Mouse (Mus musculus): Measurements from ENCODE around the gene Rnf151.
"Not testable (repeated sequence)": the region's sequence is repeated elsewhere in the genome, so short reads cannot be mapped to it uniquely, and the experiment has no call there.

Rnf151 gene

GRCm38 (mm10) chr17:24667416-24667815 is 50.4 kb downstream of the Rnf151 start:
- no peak for DNase-seq (ENCODE audit: low spot score in 2 of 2)

DNA sequence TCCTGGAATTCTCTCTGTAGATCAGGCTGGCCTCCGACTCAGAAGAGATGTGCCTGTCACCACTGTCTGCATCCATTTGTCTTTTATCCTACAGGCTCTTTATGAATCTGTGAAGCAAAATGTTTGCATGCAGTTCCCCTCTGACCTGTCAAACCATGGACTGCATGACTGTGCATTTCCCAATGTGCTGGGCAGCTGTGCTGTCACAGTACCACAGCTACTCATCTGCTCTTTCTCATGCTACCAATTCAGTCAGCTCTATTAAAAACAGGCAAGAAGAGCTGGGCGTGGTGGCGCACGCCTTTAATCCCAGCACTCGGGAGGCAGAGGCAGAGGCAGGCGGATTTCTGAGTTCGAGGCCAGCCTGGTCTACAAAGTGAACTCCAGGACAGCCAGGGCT is 50.9 kb downstream of the Rnf151 start:
- not testable (repeated sequence) for DNase-seq (ENCODE audit: low spot score in 2 of 2)

Measured in frontal cortex, postnatal 10 days (tissue).